Mouse (Mus musculus) CD8-positive naive resting alpha-beta T cell, adult 57 days (primary cell): Measurements from ENCODE around the gene Olfr221. TPM values are rescaled to one million over a fixed set of nuclear protein-coding genes. Genes with fewer than 3 reads are reported as not detected.

Experiments used
- total RNA-seq: library from RNA; stranded (reverse); gene quantifications from one replicate; pipeline ENCODE4 v1.2.4, GENCODE M21; 2023

Gene Olfr221
- total RNA-seq = not detected

GRCm38 (mm10) chr14:52042359-52042758 lies at the start of gene Olfr221:
Gene Olfr221 (minus strand): TSS chr14:52042459.

GRCm38 (mm10) chr14:52020486-52021137 lies 21.6 kb downstream of the Olfr221 start, which contains the start of gene Zfp219:
Gene Zfp219 (minus strand): TSS chr14:52020733.

GRCm38 (mm10) chr14:52015445-52016100 lies 26.7 kb downstream of the Olfr221 start, which contains the start of gene Tmem253:
Gene Tmem253 (plus strand): TSS chr14:52015658.

GRCm38 (mm10) chr14:51984247-51985231 lies 57.7 kb downstream of the Olfr221 start, which contains the start of gene Arhgef40:
Gene Arhgef40 (plus strand): TSS chr14:51984719.

Other genes with a start within 250 kb of the Olfr221 start
- not detected for gene AY358078, start 242.4 kb downstream of the Olfr221 start, total RNA-seq
- not detected for gene Ear6, start 188.8 kb downstream of the Olfr221 start, total RNA-seq
- gene Mettl17, start 157.6 kb downstream of the Olfr221 start, total RNA-seq = 66.8 TPM
- gene Slc39a2, start 149.6 kb downstream of the Olfr221 start, total RNA-seq = 0.89 TPM
- 16.6 TPM for gene Ndrg2, start 128.3 kb downstream of the Olfr221 start, total RNA-seq
- not detected for gene Tppp2, start 124.0 kb downstream of the Olfr221 start, total RNA-seq
- not detected for gene Rnase13, start 119.7 kb downstream of the Olfr221 start, total RNA-seq
- 2.2 TPM for gene Arhgef40, start 57.7 kb downstream of the Olfr221 start, total RNA-seq
- not detected for gene Tmem253, start 26.8 kb downstream of the Olfr221 start, total RNA-seq
- gene Zfp219, start 21.7 kb downstream of the Olfr221 start, total RNA-seq = 7.8 TPM
- gene Hnrnpc, start 61.6 kb upstream of the Olfr221 start, total RNA-seq = 439 TPM
- 23.2 TPM for gene Rpgrip1, start 68.2 kb upstream of the Olfr221 start, total RNA-seq
- gene Supt16, start 155.0 kb upstream of the Olfr221 start, total RNA-seq = 63.9 TPM
- gene Chd8, start 215.3 kb upstream of the Olfr221 start, total RNA-seq = 255 TPM
- 103 TPM for gene Tox4, start 236.7 kb upstream of the Olfr221 start, total RNA-seq
- gene Rab2b, start 237.1 kb upstream of the Olfr221 start, total RNA-seq = 15.4 TPM